Comparison of ENCODE assay signal across 17 mouse cellular contexts in the genomic region with DNA sequence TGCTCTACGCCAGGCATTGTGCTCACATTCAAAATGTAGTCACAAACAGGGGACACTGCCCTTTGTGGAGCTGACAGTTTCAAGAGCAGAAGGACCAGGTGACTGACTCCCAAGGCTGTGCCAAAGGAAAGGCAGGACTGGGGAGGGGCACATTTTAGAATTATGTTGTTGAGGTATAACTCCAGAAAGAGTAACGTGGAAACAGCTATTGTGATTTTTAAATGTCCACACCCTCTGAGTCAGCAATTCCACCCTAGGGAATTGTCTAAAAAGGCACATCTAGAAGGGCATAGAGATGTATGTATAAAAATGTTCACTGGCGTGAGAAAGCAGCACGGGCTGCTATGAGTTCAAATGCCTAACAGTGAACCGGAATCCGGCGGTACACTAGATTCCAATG.
DNase-seq lines count a peak whose midpoint lies in the region; ATAC-seq and TF ChIP-seq lines count a peak whose summit lies in the region.
"Had no signal": no experiment of that assay in that cellular context is flagged by ENCODE, and none has a peak within 500 bp of the region (broad histone marks: within the 10 kb centered on the region; RNA-seq: fewer than 3 reads in every experiment).

No protein-coding gene starts in this region.

- H3K36me3 ChIP-seq in forebrain, embryonic 12.5 days (replicated peaks), result no peaks in the 10 kb centered on the region
- no peaks in the 10 kb centered on the region for H3K36me3 ChIP-seq in forebrain, embryonic 16.5 days (ENCODE audit: control insufficient read depth, insufficient read depth)
- H3K36me3 ChIP-seq in heart, embryonic 14.5 days (ENCODE audit: control insufficient read depth, insufficient read depth, low read length), result no peaks in the 10 kb centered on the region
- H3K36me3 ChIP-seq in limb, embryonic 10.5 days, result peaks cover 17% of the 10 kb centered on the region
- H3K36me3 ChIP-seq in lung, postnatal 0 days (ENCODE audit: insufficient read depth, low read length), result no peaks in the 10 kb centered on the region

- no peak overlapping the region for H3K4me3 ChIP-seq in forebrain, embryonic 12.5 days (replicated peaks)
- H3K4me3 ChIP-seq in forebrain, embryonic 16.5 days (replicated peaks; ENCODE audit: low read length), result no peak overlapping the region
- no peak overlapping the region for H3K4me3 ChIP-seq in heart, embryonic 14.5 days (ENCODE audit: control insufficient read depth in 1 of 2, insufficient read depth in 1 of 2, low read depth in 1 of 2, low read length in 2 of 2)
- H3K4me3 ChIP-seq in limb, embryonic 10.5 days, result no peak overlapping the region
- H3K4me3 ChIP-seq in lung, postnatal 0 days (ENCODE audit: low read depth, low read length), result no peak overlapping the region
- H3K4me3 ChIP-seq: megakaryocyte, embryonic 14.5 days had no signal

- no peak for TF ChIP-seq EP300 in lung, postnatal 0 days (IDR thresholded peaks at IDR 0.05)

- no peak for TF ChIP-seq CTCF in lung, postnatal 0 days (IDR thresholded peaks at IDR 0.05)

- 73% methylated on average over 7 of the region's 7 CpGs for WGBS in forebrain, embryonic 12.5 days
- 68% methylated on average over 7 of the region's 7 CpGs for WGBS in forebrain, embryonic 16.5 days
- WGBS in heart, embryonic 14.5 days, result 40% methylated on average over 7 of the region's 7 CpGs
- WGBS in limb, embryonic 10.5 days, result 75% methylated on average over 7 of the region's 7 CpGs
- WGBS in lung, postnatal 0 days, result 77% methylated on average over 7 of the region's 7 CpGs

- H3K9me3 ChIP-seq in forebrain, embryonic 12.5 days, result no peaks in the 10 kb centered on the region
- no peaks in the 10 kb centered on the region for H3K9me3 ChIP-seq in forebrain, embryonic 16.5 days (ENCODE audit: control insufficient read depth, low read length)
- H3K9me3 ChIP-seq in heart, embryonic 14.5 days (ENCODE audit: control insufficient read depth, low read length), result no peaks in the 10 kb centered on the region
- no peaks in the 10 kb centered on the region for H3K9me3 ChIP-seq in limb, embryonic 10.5 days (replicated peaks)
- no peaks in the 10 kb centered on the region for H3K9me3 ChIP-seq in lung, postnatal 0 days (ENCODE audit: low read length)
- H3K9me3 ChIP-seq: megakaryocyte, embryonic 14.5 days had no signal

- 0 out of 2 replicates have a peak overlapping the region, but pooled peaks have one; percentile 17 for H3K9ac ChIP-seq in forebrain, embryonic 12.5 days
- H3K9ac ChIP-seq in forebrain, embryonic 16.5 days (replicated peaks; ENCODE audit: low read depth, low read length), result no peak overlapping the region
- no peak overlapping the region for H3K9ac ChIP-seq in heart, embryonic 14.5 days (ENCODE audit: low read length)
- H3K9ac ChIP-seq in lung, postnatal 0 days (replicated peaks; ENCODE audit: low read depth), result no peak overlapping the region
- H3K9ac ChIP-seq: forebrain, postnatal 0 days; liver, embryonic 14.5 days had no signal

- peaks cover 25% of the 10 kb centered on the region for H3K4me1 ChIP-seq in forebrain, embryonic 12.5 days
- peaks cover 14% of the 10 kb centered on the region for H3K4me1 ChIP-seq in forebrain, embryonic 16.5 days (replicated peaks; ENCODE audit: control insufficient read depth, insufficient read depth, low read length)
- H3K4me1 ChIP-seq in heart, embryonic 14.5 days (ENCODE audit: control insufficient read depth in 2 of 2, insufficient read depth in 2 of 2, low read length in 2 of 2), result peaks cover 34 to 52% of the 10 kb centered on the region in 2 experiments
- peaks cover 64% of the 10 kb centered on the region for H3K4me1 ChIP-seq in limb, embryonic 10.5 days
- H3K4me1 ChIP-seq in lung, postnatal 0 days (ENCODE audit: insufficient read depth, low read depth, low read length), result peaks cover 6% of the 10 kb centered on the region

- no peak for DNase-seq in heart, postnatal 36 days
- DNase-seq in NIH3T3 (ENCODE audit: low read depth), result peak; percentile 58
- DNase-seq in limb, embryonic 10.5 days (ENCODE audit: low spot score), result no peak
- DNase-seq in lung, postnatal 0 days (ENCODE audit: low spot score), result no peak
- no peak for DNase-seq in urinary bladder, adult 2 months (ENCODE audit: low spot score)
- DNase-seq: adrenal gland, postnatal 36 days; cerebellum, adult 9-11 months; forebrain, postnatal 0 days; gastrocnemius, postnatal 14 days; left cerebral cortex, postnatal 4 days; right cerebral cortex, adult 18-20 months had no signal

- H3K27me3 ChIP-seq in forebrain, embryonic 12.5 days, result no peaks in the 10 kb centered on the region
- H3K27me3 ChIP-seq in forebrain, embryonic 16.5 days (replicated peaks; ENCODE audit: control insufficient read depth, insufficient read depth, low read length), result no peaks in the 10 kb centered on the region
- H3K27me3 ChIP-seq in heart, embryonic 14.5 days (ENCODE audit: control insufficient read depth, insufficient read depth, low read length), result no peaks in the 10 kb centered on the region
- no peaks in the 10 kb centered on the region for H3K27me3 ChIP-seq in limb, embryonic 10.5 days (ENCODE audit: low read depth, poor library complexity, severe bottlenecking)
- no peaks in the 10 kb centered on the region for H3K27me3 ChIP-seq in lung, postnatal 0 days (replicated peaks; ENCODE audit: insufficient read depth, low read length)

- H3K27ac ChIP-seq in forebrain, embryonic 12.5 days, result 0 out of 2 replicates have a peak overlapping the region, but pooled peaks have one; percentile 53
- no peak overlapping the region for H3K27ac ChIP-seq in forebrain, embryonic 16.5 days (ENCODE audit: low read length)
- H3K27ac ChIP-seq in heart, embryonic 14.5 days (replicated peaks in 1 of 2; ENCODE audit: control insufficient read depth in 1 of 2, insufficient read depth in 1 of 2, low read depth in 2 of 2, low read length in 2 of 2), result peak overlapping the region; percentile 6 to 7; a peak in 2 of 4 replicates
- peak overlapping the region; percentile 72 for H3K27ac ChIP-seq in limb, embryonic 10.5 days
- no peak overlapping the region for H3K27ac ChIP-seq in lung, postnatal 0 days (ENCODE audit: low read length)
- H3K27ac ChIP-seq: liver, embryonic 14.5 days had no signal

- no peak overlapping the region for H3K4me2 ChIP-seq in forebrain, embryonic 12.5 days
- H3K4me2 ChIP-seq in forebrain, embryonic 16.5 days (ENCODE audit: low read length), result no peak overlapping the region
- no peak overlapping the region for H3K4me2 ChIP-seq in heart, embryonic 14.5 days (ENCODE audit: low read length)
- no peak overlapping the region for H3K4me2 ChIP-seq in lung, postnatal 0 days (replicated peaks; ENCODE audit: low read depth, low read length)

- ATAC-seq in forebrain, embryonic 12.5 days (ENCODE audit: low FRiP score), result no peak
- no peak for ATAC-seq in forebrain, embryonic 16.5 days
- no peak for ATAC-seq in heart, embryonic 14.5 days (ENCODE audit: insufficient number of reproducible peaks, insufficient read depth, low FRiP score, low read depth)
- ATAC-seq in lung, postnatal 0 days, result no peak
- ATAC-seq: forebrain, postnatal 0 days; midbrain, embryonic 16.5 days had no signal

- intact Hi-C loops in heart, postnatal 36 days (cut with DNase I), result loop anchor here (5.0 kb wide), 1 partner anchor 242 kb away; no protein-coding TSS in a partner anchor

Comparison
In these comparisons a context has a peak if more than half of its experiments do, and no peak if none do; other contexts are left out.
1. H3K27ac ChIP-seq: peak in forebrain, embryonic 12.5 days (single experiment), heart, embryonic 14.5 days (2 of 2) and limb, embryonic 10.5 days (single experiment); none in forebrain, embryonic 16.5 days (single experiment) and lung, postnatal 0 days (single experiment).